Mouse (Mus musculus): Measurements from ENCODE around the gene Prkcb. TPM values are rescaled to one million over a fixed set of nuclear protein-coding genes. Genes with fewer than 3 reads are reported as not detected.

Prkcb gene
- polyA plus RNA-seq, 1 experiment from 2014 or later = 5.4 TPM

DNA sequence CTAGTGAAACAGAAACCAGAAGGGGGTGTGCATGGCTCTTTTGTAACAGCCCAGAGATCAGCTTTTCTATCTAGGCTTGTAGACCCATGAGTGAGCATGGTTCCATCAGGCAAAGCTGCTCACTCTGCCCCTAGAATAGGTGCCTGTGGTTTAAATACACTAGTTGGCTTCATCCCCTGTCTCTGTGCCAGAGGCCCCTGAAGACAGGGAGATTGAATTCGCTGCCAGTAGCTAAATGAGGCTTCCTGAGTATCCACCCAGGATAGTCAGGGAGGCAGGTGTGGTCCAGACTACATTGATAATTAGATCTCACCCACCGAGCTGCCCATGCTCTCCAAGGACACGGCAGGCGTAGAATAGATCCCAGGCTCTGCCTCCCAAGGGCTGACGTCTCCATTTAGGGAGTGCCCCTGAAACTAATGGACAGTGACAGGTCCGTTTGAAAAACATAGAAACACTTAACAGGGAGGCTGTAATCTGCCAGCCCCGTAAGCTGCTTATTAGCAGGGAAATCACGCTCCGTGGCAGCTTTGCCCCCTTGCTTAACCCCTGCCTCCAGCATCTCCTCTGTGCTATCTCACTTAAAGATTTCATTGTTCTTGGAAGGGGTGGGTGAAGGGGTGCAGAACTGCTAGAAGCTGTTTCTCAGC, 333.7 kb downstream of the Prkcb start:
- H3K4me2 ChIP-seq (ENCODE audit: low read depth, low read length) = no peak overlapping the region
- no peak overlapping the region for H3K4me3 ChIP-seq (ENCODE audit: low read depth, low read length)
- WGBS = 22% methylated on average over 9 of the region's 9 CpGs
- DNase-seq (ENCODE audit: low spot score) (no peak), ATAC-seq (replicated peaks; ENCODE audit: insufficient number of reproducible peaks, low FRiP score, low TSS enrichment, low read depth) (0 out of 2 replicates have a peak, but pooled peaks have one; percentile 6)
- H3K36me3 ChIP-seq (replicated peaks; ENCODE audit: control insufficient read depth, insufficient read depth, low read depth, low read length) = no peaks in the 10 kb centered on the region
- H3K27ac ChIP-seq (replicated peaks; ENCODE audit: low read depth, low read length) = no peak overlapping the region
- H3K4me1 ChIP-seq (ENCODE audit: control insufficient read depth, insufficient read depth, low read length) = no peaks in the 10 kb centered on the region
- H3K9me3 ChIP-seq (replicated peaks; ENCODE audit: control insufficient read depth, low read length) = no peaks in the 10 kb centered on the region
- no peaks in the 10 kb centered on the region for H3K27me3 ChIP-seq (ENCODE audit: control insufficient read depth, insufficient read depth, low read length)
- H3K9ac ChIP-seq (replicated peaks; ENCODE audit: low read length) = no peak overlapping the region

DNA sequence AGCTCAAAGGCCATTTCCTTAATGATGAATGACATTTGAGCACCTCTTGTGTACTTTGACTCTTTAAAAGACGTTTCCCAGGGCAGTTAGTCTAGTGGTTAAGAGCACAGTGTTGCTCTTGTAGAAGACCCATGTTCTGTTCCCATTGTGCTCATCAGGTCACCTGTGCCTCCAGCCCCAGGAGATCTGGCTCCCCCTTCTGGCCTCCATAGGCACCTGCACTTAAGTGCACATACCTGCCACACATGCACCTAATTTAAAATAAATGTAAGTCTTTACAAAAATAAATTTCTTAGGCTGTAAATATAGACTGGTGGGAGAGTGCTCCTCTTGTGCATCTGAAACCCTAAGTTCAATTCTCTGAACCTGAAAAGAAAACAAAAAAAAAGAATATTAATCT, 335.2 kb downstream of the Prkcb start:
- DNase-seq (ENCODE audit: low spot score) = no peak

DNA sequence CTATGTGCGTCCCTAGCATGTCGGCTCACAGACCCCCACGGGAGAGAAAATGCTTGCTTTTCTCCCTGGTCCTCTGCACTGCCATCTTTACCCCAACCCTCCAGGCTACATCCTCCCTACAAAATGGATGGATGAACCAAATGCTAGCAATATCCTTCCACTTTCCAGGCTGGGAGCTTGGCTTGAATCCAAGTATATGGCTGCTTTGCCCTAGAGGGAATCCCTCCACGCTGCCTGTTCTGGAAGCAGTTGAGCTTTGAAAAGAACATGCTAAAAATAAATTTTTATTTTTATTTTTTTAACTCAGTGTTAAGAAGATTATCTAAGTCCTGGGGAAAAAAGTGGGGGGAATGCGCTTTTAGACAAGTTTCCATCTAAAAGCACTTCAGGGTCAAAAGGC, 339.5 kb downstream of the Prkcb start:
- Histone ChIP-seq H3K27ac (replicated peaks; ENCODE audit: low read depth, low read length) (no peak overlapping the region), H3K36me3 (replicated peaks; ENCODE audit: control insufficient read depth, insufficient read depth, low read depth, low read length) (no peaks in the 10 kb centered on the region), H3K9me3 (replicated peaks; ENCODE audit: control insufficient read depth, low read length) (no peaks in the 10 kb centered on the region), H3K27me3 (ENCODE audit: control insufficient read depth, insufficient read depth, low read length) (no peaks in the 10 kb centered on the region), H3K4me1 (ENCODE audit: control insufficient read depth, insufficient read depth, low read length) (no peaks in the 10 kb centered on the region), H3K4me3 (ENCODE audit: low read depth, low read length) (no peak overlapping the region), H3K4me2 (ENCODE audit: low read depth, low read length) (no peak overlapping the region), H3K9ac (replicated peaks; ENCODE audit: low read length) (no peak overlapping the region)
- DNase-seq (ENCODE audit: low spot score) = no peak
- WGBS = 93% methylated on average over 5 of the region's 5 CpGs
- ATAC-seq (replicated peaks; ENCODE audit: insufficient number of reproducible peaks, low FRiP score, low TSS enrichment, low read depth) = no peak

More for the DNA sequence above, 335.2 kb downstream of the Prkcb start:
- Histone ChIP-seq H3K4me3 (ENCODE audit: low read depth, low read length) (no peak overlapping the region), H3K9ac (replicated peaks; ENCODE audit: low read length) (no peak overlapping the region), H3K4me1 (ENCODE audit: control insufficient read depth, insufficient read depth, low read length) (no peaks in the 10 kb centered on the region), H3K9me3 (replicated peaks; ENCODE audit: control insufficient read depth, low read length) (no peaks in the 10 kb centered on the region), H3K4me2 (ENCODE audit: low read depth, low read length) (no peak overlapping the region), H3K27ac (replicated peaks; ENCODE audit: low read depth, low read length) (no peak overlapping the region), H3K27me3 (ENCODE audit: control insufficient read depth, insufficient read depth, low read length) (no peaks in the 10 kb centered on the region), H3K36me3 (replicated peaks; ENCODE audit: control insufficient read depth, insufficient read depth, low read depth, low read length) (no peaks in the 10 kb centered on the region)
- 43% methylated on average over 1 of the region's 1 CpGs for WGBS
- ATAC-seq (replicated peaks; ENCODE audit: insufficient number of reproducible peaks, low FRiP score, low TSS enrichment, low read depth) = no peak

DNA sequence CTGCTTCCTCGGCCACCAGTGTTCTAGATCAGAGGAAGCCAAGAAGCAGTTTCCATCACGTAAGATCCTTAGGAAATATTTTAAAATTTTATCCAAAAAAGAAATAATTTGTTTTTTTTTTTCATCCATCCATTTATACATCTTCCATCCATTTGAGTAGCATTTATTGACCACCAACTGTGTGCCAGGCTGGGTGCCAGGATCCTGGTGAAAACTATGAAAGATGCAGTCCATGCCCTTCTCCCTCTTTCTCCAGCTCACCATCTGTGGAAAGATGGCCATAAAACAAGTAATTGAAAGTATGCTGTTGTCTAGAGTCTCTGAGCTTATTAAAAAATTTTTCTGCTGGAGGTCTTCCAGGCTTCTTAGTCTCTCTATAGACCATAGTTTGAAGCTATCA, 341.8 kb downstream of the Prkcb start:
- ATAC-seq (replicated peaks; ENCODE audit: insufficient number of reproducible peaks, low FRiP score, low TSS enrichment, low read depth) (no peak), DNase-seq (ENCODE audit: low spot score) (no peak)
- Histone ChIP-seq H3K27me3 (ENCODE audit: control insufficient read depth, insufficient read depth, low read length) (no peaks in the 10 kb centered on the region), H3K9ac (replicated peaks; ENCODE audit: low read length) (no peak overlapping the region), H3K9me3 (replicated peaks; ENCODE audit: control insufficient read depth, low read length) (no peaks in the 10 kb centered on the region), H3K4me1 (ENCODE audit: control insufficient read depth, insufficient read depth, low read length) (no peaks in the 10 kb centered on the region), H3K27ac (replicated peaks; ENCODE audit: low read depth, low read length) (no peak overlapping the region), H3K4me2 (ENCODE audit: low read depth, low read length) (no peak overlapping the region), H3K4me3 (ENCODE audit: low read depth, low read length) (no peak overlapping the region), H3K36me3 (replicated peaks; ENCODE audit: control insufficient read depth, insufficient read depth, low read depth, low read length) (no peaks in the 10 kb centered on the region)
- WGBS = 86% methylated on average over 2 of the region's 2 CpGs

DNA sequence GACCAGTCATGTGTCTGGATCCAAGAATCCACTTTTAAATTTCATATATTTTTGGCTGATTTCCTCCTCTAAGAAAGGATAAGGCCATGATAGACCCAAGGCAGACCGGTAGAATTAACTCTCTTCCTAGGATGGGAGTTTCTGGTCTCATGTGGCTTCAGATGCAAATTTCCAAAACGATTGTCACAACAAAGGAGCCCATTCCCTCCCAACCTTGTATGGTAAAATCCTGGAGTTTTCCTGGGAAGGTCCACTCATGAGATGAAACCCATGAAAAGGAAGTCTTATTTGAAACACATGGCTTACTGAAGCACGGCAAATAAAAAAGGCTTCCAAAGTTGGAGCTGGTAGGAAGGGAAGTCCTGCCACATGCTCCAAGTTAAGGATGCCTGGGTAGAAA, 342.6 kb downstream of the Prkcb start:
- 70% methylated on average over 3 of the region's 3 CpGs for WGBS
- no peak overlapping the region for H3K9ac ChIP-seq (replicated peaks; ENCODE audit: low read length)
- ATAC-seq (replicated peaks; ENCODE audit: insufficient number of reproducible peaks, low FRiP score, low TSS enrichment, low read depth) = no peak
- no peak overlapping the region for H3K4me2 ChIP-seq (ENCODE audit: low read depth, low read length)
- no peak overlapping the region for H3K4me3 ChIP-seq (ENCODE audit: low read depth, low read length)
- no peaks in the 10 kb centered on the region for H3K36me3 ChIP-seq (replicated peaks; ENCODE audit: control insufficient read depth, insufficient read depth, low read depth, low read length)
- H3K9me3 ChIP-seq (replicated peaks; ENCODE audit: control insufficient read depth, low read length) = no peaks in the 10 kb centered on the region
- no peak for DNase-seq (ENCODE audit: low spot score)
- no peaks in the 10 kb centered on the region for H3K4me1 ChIP-seq (ENCODE audit: control insufficient read depth, insufficient read depth, low read length)
- no peaks in the 10 kb centered on the region for H3K27me3 ChIP-seq (ENCODE audit: control insufficient read depth, insufficient read depth, low read length)
- H3K27ac ChIP-seq (replicated peaks; ENCODE audit: low read depth, low read length) = no peak overlapping the region

DNA sequence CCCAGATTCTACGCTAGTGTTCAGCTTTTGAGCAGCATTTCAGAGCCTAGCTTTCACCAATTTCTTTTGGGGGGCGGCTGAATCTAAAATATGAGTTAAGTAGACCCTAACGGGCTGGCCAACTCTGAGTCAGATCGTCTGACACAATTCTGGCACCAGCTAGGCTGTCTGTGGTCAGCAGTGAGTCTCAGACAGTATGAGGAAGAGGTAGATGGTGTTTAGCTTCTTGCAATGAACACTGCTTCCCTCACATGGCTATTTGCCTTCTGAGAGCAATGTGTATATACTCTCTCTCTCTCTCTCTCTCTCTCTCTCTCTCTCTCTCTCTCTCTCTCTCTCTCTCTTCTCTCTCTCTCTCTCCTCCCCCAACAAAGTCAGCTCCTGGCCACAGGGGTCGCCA, 344.4 kb downstream of the Prkcb start:
- H3K4me1 ChIP-seq (ENCODE audit: control insufficient read depth, insufficient read depth, low read length) = no peaks in the 10 kb centered on the region
- H3K36me3 ChIP-seq (replicated peaks; ENCODE audit: control insufficient read depth, insufficient read depth, low read depth, low read length) = no peaks in the 10 kb centered on the region
- no peak overlapping the region for H3K4me3 ChIP-seq (ENCODE audit: low read depth, low read length)
- WGBS = 84% methylated on average over 5 of the region's 5 CpGs
- no peak for ATAC-seq (replicated peaks; ENCODE audit: insufficient number of reproducible peaks, low FRiP score, low TSS enrichment, low read depth)
- no peaks in the 10 kb centered on the region for H3K9me3 ChIP-seq (replicated peaks; ENCODE audit: control insufficient read depth, low read length)
- H3K27me3 ChIP-seq (ENCODE audit: control insufficient read depth, insufficient read depth, low read length) = no peaks in the 10 kb centered on the region
- no peak overlapping the region for H3K27ac ChIP-seq (replicated peaks; ENCODE audit: low read depth, low read length)
- DNase-seq (ENCODE audit: low spot score) = no peak
- H3K4me2 ChIP-seq (ENCODE audit: low read depth, low read length) = no peak overlapping the region
- no peak overlapping the region for H3K9ac ChIP-seq (replicated peaks; ENCODE audit: low read length)

DNA sequence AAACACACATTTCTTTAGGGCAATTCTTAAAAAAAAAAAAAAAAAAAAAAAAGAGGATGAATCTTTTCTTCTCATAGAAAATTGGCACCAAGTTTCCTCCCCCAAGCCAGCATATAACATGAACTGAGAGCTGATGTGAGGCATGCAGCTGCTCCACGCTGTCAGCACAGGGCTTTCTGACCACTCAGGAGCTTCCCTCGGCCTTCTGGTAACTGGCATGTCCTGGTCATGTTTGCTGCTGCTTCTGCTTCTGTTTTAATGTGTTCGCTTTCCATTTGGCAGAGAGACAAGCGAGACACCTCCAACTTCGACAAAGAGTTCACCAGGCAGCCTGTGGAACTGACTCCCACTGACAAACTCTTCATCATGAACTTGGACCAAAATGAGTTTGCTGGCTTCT, 344.9 kb downstream of the Prkcb start:
- Histone ChIP-seq H3K27me3 (ENCODE audit: control insufficient read depth, insufficient read depth, low read length) (no peaks in the 10 kb centered on the region), H3K4me2 (ENCODE audit: low read depth, low read length) (no peak overlapping the region), H3K36me3 (replicated peaks; ENCODE audit: control insufficient read depth, insufficient read depth, low read depth, low read length) (no peaks in the 10 kb centered on the region), H3K4me1 (ENCODE audit: control insufficient read depth, insufficient read depth, low read length) (no peaks in the 10 kb centered on the region), H3K27ac (replicated peaks; ENCODE audit: low read depth, low read length) (no peak overlapping the region), H3K9me3 (replicated peaks; ENCODE audit: control insufficient read depth, low read length) (no peaks in the 10 kb centered on the region), H3K9ac (replicated peaks; ENCODE audit: low read length) (no peak overlapping the region), H3K4me3 (ENCODE audit: low read depth, low read length) (no peak overlapping the region)
- ATAC-seq (replicated peaks; ENCODE audit: insufficient number of reproducible peaks, low FRiP score, low TSS enrichment, low read depth) = no peak
- DNase-seq (ENCODE audit: low spot score) = no peak
- WGBS = 89% methylated on average over 5 of the region's 5 CpGs

DNA sequence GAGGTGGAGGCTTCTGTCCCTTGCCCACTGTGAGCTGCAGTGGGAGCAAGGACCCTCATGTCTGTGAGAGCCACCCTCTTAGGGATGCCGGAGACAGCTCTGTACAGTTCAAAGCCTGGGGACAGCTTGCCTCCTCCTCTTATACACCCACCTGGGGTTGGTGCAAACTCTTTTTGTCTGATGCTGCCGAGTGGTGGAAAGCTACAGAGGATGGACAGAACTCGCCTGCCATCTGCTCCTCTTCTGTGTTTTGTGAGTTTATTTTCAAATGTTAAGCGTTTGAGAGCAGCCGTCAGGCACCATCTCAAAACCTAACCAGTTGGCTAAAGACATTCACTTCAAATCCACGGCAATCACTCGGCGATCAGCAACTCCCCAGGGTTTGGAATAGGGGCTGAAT, 355.1 kb downstream of the Prkcb start:
- Histone ChIP-seq H3K4me3 (ENCODE audit: low read depth, low read length) (no peak overlapping the region), H3K9me3 (replicated peaks; ENCODE audit: control insufficient read depth, low read length) (no peaks in the 10 kb centered on the region), H3K4me1 (ENCODE audit: control insufficient read depth, insufficient read depth, low read length) (no peaks in the 10 kb centered on the region), H3K9ac (replicated peaks; ENCODE audit: low read length) (no peak overlapping the region), H3K36me3 (replicated peaks; ENCODE audit: control insufficient read depth, insufficient read depth, low read depth, low read length) (no peaks in the 10 kb centered on the region), H3K4me2 (ENCODE audit: low read depth, low read length) (no peak overlapping the region), H3K27ac (replicated peaks; ENCODE audit: low read depth, low read length) (no peak overlapping the region), H3K27me3 (ENCODE audit: control insufficient read depth, insufficient read depth, low read length) (no peaks in the 10 kb centered on the region)
- 88% methylated on average over 8 of the region's 8 CpGs for WGBS
- ATAC-seq (replicated peaks; ENCODE audit: insufficient number of reproducible peaks, low FRiP score, low TSS enrichment, low read depth) = no peak
- no peak for DNase-seq (ENCODE audit: low spot score)
